ENCODE assay signal across 11 mouse cellular contexts in the genomic region with DNA sequence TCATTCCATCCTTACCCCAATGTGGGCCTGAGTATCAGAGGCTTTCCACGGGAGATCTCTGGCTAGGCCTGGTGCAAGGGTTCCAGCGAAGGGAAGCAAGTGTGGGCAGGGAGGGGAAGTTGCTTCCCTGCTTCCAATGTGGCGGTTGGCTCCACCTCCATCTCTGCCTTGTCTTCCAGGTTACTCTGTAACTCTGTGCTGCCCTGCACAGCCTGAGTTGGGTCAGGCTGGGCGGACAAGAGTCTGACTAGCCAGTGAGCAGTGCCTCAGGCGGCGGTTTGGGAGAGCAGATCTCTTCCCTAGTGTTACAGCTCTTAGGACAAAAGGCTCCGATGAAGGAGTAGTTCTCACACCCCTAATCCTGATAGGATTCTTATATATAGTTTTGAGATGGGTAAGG.
"Had no signal": no experiment of that assay in that cellular context is flagged by ENCODE, and none has a peak within 500 bp of the region (broad histone marks: within the 10 kb centered on the region; RNA-seq: fewer than 3 reads in every experiment).

No protein-coding gene starts in this region.

- DNase-seq: left cerebral cortex, postnatal 4 days; lung, adult 2 months; lung, postnatal 36 days; right cerebral cortex, postnatal 14 days had no signal

- H3K27ac ChIP-seq: layer of hippocampus, adult 2 months; liver, embryonic 15.5 days; midbrain, embryonic 13.5 days had no signal

- H3K9ac ChIP-seq: liver, embryonic 15.5 days; midbrain, embryonic 13.5 days had no signal

- H3K4me1 ChIP-seq: liver, embryonic 15.5 days; midbrain, embryonic 13.5 days had no signal

- H3K4me2 ChIP-seq: liver, embryonic 11.5 days; liver, embryonic 15.5 days; midbrain, embryonic 13.5 days had no signal

- H3K9me3 ChIP-seq: liver, embryonic 15.5 days; midbrain, embryonic 13.5 days had no signal

- ATAC-seq: inflammation-experienced regulatory T-cells, adult 6 months; intestine, postnatal 0 days; lung, postnatal 0 days; midbrain, embryonic 13.5 days had no signal

- H3K4me3 ChIP-seq: layer of hippocampus, adult 2 months; liver, embryonic 15.5 days; midbrain, embryonic 13.5 days had no signal

- H3K27me3 ChIP-seq: liver, embryonic 15.5 days; midbrain, embryonic 13.5 days had no signal

- H3K36me3 ChIP-seq: liver, embryonic 15.5 days; midbrain, embryonic 13.5 days had no signal
